Mouse (Mus musculus) testis, postnatal 10 days (tissue): ENCODE data around the gene Shisa8.

Experiments
- DNase-seq: peaks from one replicate; pipeline ENCODE4 v3.0.0; 2021; ENCODE audit warnings: low spot score

The Shisa8 gene

GRCm38 (mm10) chr15:82172648-82173047, 40.0 kb downstream of the Shisa8 start:
- DNase-seq: no peak

- DNase-seq: no peak
Measured at GRCm38 (mm10) chr15:82170437-82171377, 41.9 kb downstream of the Shisa8 start.

GRCm38 (mm10) chr15:82169671-82170070, 42.9 kb downstream of the Shisa8 start:
- no peak for DNase-seq

GRCm38 (mm10) chr15:82167201-82168168, 45.1 kb downstream of the Shisa8 start:
- no peak for DNase-seq

GRCm38 (mm10) chr15:82166240-82167100, 46.1 kb downstream of the Shisa8 start:
- DNase-seq: no peak

GRCm38 (mm10) chr15:82165332-82166239, 47.0 kb downstream of the Shisa8 start:
- DNase-seq: peak; percentile 89

GRCm38 (mm10) chr15:82164496-82164895, 48.1 kb downstream of the Shisa8 start:
- DNase-seq: no peak

- no peak for DNase-seq
Measured at GRCm38 (mm10) chr15:82164061-82164399, 48.6 kb downstream of the Shisa8 start.

- no peak for DNase-seq
Measured at GRCm38 (mm10) chr15:82163356-82164060, 49.1 kb downstream of the Shisa8 start.

GRCm38 (mm10) chr15:82161965-82162600, 50.5 kb downstream of the Shisa8 start:
- DNase-seq: no peak

- DNase-seq: no peak
Measured at GRCm38 (mm10) chr15:82160731-82161640, 51.6 kb downstream of the Shisa8 start.

GRCm38 (mm10) chr15:82159471-82159870, 53.1 kb downstream of the Shisa8 start:
- DNase-seq: no peak

- DNase-seq: no peak
Measured at GRCm38 (mm10) chr15:82158243-82159035, 54.2 kb downstream of the Shisa8 start.

- DNase-seq: no peak
Measured at GRCm38 (mm10) chr15:82156902-82157301, 55.7 kb downstream of the Shisa8 start.

GRCm38 (mm10) chr15:82156298-82156697, 56.3 kb downstream of the Shisa8 start:
- no peak for DNase-seq
